Mouse (Mus musculus) adrenal gland, adult 2 months (tissue): ENCODE data around the gene Mybbp1a. TPM values are rescaled to one million over a fixed set of nuclear protein-coding genes. Genes with fewer than 3 reads are reported as not detected.

Experiments
- DNase-seq: peaks from one replicate; pipeline ENCODE4 v3.0.0; 2021
- polyA plus RNA-seq: library from polyadenylated mRNA; depleted of rRNA; stranded (reverse); fragments of >200 nt; gene quantifications from 2 replicates; pipeline ENCODE4 v1.2.3, GENCODE M21; 2012
- total RNA-seq, 2 experiments: library from RNA; stranded (reverse); gene quantifications; 2 replicates each; pipeline ENCODE4 v1.2.3; 2021

The Mybbp1a gene
- total and polyA plus RNA-seq, 3 experiments: 37.9 to 86.1 (median 68.0) TPM

- DNase-seq: peak; percentile 41
Measured at GRCm38 (mm10) chr11:72446311-72447105, 5.4 kb downstream of the Mybbp1a start.

GRCm38 (mm10) chr11:72447475-72447874 lies 6.3 kb downstream of the Mybbp1a start:
- no peak for DNase-seq

GRCm38 (mm10) chr11:72452140-72452665 lies 11.0 kb downstream of the Mybbp1a start:
- no peak for DNase-seq

- DNase-seq: no peak
Measured at GRCm38 (mm10) chr11:72453105-72453953, 12.2 kb downstream of the Mybbp1a start.

GRCm38 (mm10) chr11:72455694-72456093 lies 14.5 kb downstream of the Mybbp1a start:
- DNase-seq: no peak

GRCm38 (mm10) chr11:72457995-72458496 lies 16.9 kb downstream of the Mybbp1a start:
- peak; percentile 20 for DNase-seq

- DNase-seq: no peak
Measured at GRCm38 (mm10) chr11:72458502-72458901, 17.3 kb downstream of the Mybbp1a start.

- DNase-seq: no peak
Measured at GRCm38 (mm10) chr11:72461500-72461981, 20.4 kb downstream of the Mybbp1a start.

- no peak for DNase-seq
Measured at GRCm38 (mm10) chr11:72464821-72465220, 23.7 kb downstream of the Mybbp1a start.

GRCm38 (mm10) chr11:72465978-72466693 lies 25.0 kb downstream of the Mybbp1a start:
- DNase-seq: no peak

GRCm38 (mm10) chr11:72466694-72467507 lies 25.7 kb downstream of the Mybbp1a start:
- DNase-seq: no peak

- no peak for DNase-seq
Measured at GRCm38 (mm10) chr11:72468525-72468924, 27.4 kb downstream of the Mybbp1a start.

GRCm38 (mm10) chr11:72469217-72469616 lies 28.1 kb downstream of the Mybbp1a start:
- peak; percentile 72 for DNase-seq

GRCm38 (mm10) chr11:72470004-72470403 lies 28.8 kb downstream of the Mybbp1a start:
- no peak for DNase-seq

- DNase-seq: no peak
Measured at GRCm38 (mm10) chr11:72471381-72471780, 30.2 kb downstream of the Mybbp1a start.

GRCm38 (mm10) chr11:72473540-72473939 lies 32.4 kb downstream of the Mybbp1a start:
- no peak for DNase-seq

- no peak for DNase-seq
Measured at GRCm38 (mm10) chr11:72474926-72475325, 33.8 kb downstream of the Mybbp1a start.

- no peak for DNase-seq
Measured at GRCm38 (mm10) chr11:72475408-72475807, 34.3 kb downstream of the Mybbp1a start.

GRCm38 (mm10) chr11:72476074-72476625 lies 35.0 kb downstream of the Mybbp1a start:
- DNase-seq: no peak

- no peak for DNase-seq
Measured at GRCm38 (mm10) chr11:72477182-72477581, 36.0 kb downstream of the Mybbp1a start.
